Mouse (Mus musculus) 3134 (cell line): Measurements from ENCODE around the gene Gnl3l.

ENCODE experiments used
- DNase-seq: peaks from one replicate; pipeline ENCODE4 v3.0.0-alpha.2; 2011; ENCODE audit warnings: low spot score; ENCODE audit not compliant: insufficient read length; ENCODE audit errors: extremely low read depth

Gnl3l gene

GRCm38 (mm10) chrX:150960702-150961101, 56.4 kb downstream of the Gnl3l start:
- DNase-seq, result no peak

GRCm38 (mm10) chrX:150956522-150957300, 60.4 kb downstream of the Gnl3l start:
- no peak for DNase-seq

- DNase-seq, result no peak
Measured at GRCm38 (mm10) chrX:150956016-150956415, 61.1 kb downstream of the Gnl3l start.

GRCm38 (mm10) chrX:150955441-150955840, 61.7 kb downstream of the Gnl3l start:
- DNase-seq, result no peak

GRCm38 (mm10) chrX:150954721-150955120, 62.4 kb downstream of the Gnl3l start:
- DNase-seq, result no peak
